Mouse (Mus musculus): ENCODE measurements at regions not wholly inside any gene's neighbourhood (a gene's known extent, or its start where the extent isn't known, plus 50 kb on each side); places are given as distances from the start of the nearest gene placed in this dataset.

- DNase-seq (ENCODE audit: low spot score), result no peak
Observed at GRCm38 (mm10) chr1:194878440-194878839, 60.2 kb upstream of the Cd34 start.

GRCm38 (mm10) chr1:194879324-194880233 is 59.0 kb upstream of the Cd34 start:
- DNase-seq (ENCODE audit: low spot score), result peak; percentile 85

- peak; percentile 22 for DNase-seq (ENCODE audit: low spot score)
Observed at GRCm38 (mm10) chr1:194881556-194882223, 56.9 kb upstream of the Cd34 start.

DNA sequence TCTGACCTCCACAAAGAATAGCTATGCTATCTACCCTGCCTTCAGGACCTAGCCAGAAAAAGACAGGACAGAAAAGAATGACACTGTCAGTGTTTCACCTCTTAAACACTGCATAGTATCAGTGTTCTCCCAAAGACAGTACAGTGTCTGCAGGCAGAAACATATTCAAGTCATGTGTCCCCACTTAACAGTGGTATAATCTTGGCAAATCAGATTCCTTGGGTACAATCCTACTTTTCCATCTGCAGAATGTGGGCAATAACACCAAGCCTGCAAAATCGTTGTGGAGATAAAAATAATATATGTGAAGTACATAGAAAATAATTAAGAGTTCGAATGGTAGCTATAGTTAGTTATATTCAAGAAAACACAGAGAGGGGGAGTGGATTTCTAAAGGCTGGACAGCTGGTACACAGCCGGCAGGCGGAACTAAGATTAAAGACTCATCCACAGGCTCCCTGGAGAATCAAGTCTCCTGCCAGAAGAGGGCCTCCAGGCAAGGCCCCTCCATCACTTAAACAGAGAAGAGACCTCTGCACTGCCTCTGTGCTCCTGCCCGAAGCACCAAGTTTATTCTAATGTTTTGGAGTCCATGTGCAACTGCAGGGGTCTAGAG is 53.4 kb upstream of the Cd34 start:
- peak; percentile 52 for DNase-seq (ENCODE audit: low spot score)

- peak; percentile 72 for DNase-seq (ENCODE audit: low spot score)
Observed at GRCm38 (mm10) chr1:194885687-194886077, 52.9 kb upstream of the Cd34 start.
